Mouse (Mus musculus): Measurements from ENCODE around the gene Gm20388. TPM values are rescaled to one million over a fixed set of nuclear protein-coding genes. Genes with fewer than 3 reads are reported as not detected.
A peak's percentile ranks its signal among the peaks of the same experiment; 100 is the strongest.
"Not testable (repeated sequence)": the region's sequence is repeated elsewhere in the genome, so short reads cannot be mapped to it uniquely, and the experiment has no call there.

Gm20388 gene
- total RNA-seq, 2 experiments from 2014 or later: 2.4 to 2.6 TPM

DNA sequence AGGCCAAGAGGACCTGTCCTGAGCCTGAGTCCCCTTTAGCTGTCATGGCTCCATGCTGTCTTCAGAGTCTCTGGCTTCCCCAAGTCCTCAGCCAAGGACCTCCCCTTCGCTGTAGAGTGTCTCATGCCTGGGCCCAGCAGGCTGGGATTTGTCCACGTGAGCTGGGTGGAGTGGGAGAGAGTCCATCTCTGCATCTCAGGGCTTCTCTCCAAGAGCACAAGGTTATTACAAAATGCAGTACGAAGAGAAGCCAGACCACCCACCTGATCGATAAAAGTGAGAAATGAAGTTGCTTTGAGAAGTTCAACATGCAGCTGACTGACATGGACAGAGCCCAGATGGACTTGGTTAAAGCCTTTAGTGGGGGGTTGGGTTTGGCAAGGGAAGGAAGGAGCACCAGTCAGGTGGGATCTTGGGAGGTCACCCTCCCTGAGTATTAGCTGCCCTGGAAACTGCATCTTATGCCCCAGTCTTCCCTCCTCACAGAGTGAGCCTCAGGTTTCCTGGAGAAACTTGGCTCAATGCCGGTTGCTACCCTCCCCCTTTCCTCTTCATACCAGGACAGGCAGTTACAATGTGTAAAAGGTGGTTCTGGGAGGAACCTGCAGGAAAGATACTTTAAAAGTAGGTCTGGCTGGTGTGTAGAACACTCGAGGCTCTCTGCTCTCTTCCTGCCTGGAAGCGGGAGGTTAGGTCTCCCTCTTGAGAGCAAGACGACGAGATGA, 2705.7 kb downstream of the Gm20388 start:
- intact Hi-C loops (cut with DNase I): no loop called here
- DNase-seq (ENCODE audit: extremely low spot score in 1 of 2, low spot score in 2 of 2): no peak
- no peak overlapping the region for H3K4me3 ChIP-seq
- H3K27ac ChIP-seq: no peak overlapping the region
- TF ChIP-seq CTCF (IDR thresholded peaks at IDR 0.05): no peak

DNA sequence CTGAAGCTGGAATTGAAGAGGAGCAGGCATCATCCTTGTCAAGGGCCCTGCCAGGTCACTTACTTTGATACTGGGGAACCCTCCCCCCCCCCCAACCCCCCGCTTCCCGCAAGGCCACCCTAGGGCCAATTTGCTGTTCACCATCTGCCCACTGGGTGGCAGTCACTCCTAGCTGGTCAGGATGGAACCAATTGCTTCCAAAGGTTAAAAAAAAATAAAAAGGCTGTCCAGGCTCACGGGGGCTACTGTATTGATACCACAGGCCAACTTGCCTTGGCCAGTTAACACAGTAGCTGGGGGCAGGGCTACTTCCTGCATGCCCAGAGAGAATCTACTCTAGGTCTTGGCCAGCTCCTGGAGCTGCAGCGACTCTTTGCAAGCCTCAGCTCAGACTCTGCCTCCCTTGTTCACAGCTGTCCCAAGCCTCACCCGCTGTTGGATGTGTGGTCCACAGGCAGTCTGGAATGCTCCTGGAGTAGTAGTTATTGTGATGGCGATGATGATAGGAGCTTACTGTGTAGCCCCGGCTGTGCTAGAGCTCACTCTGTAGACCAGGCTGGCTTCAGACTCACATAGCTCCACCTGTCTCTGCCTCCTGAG, 2707.4 kb downstream of the Gm20388 start:
- no peak overlapping the region for H3K4me3 ChIP-seq
- TF ChIP-seq CTCF (IDR thresholded peaks at IDR 0.05): peak; percentile 61
- intact Hi-C loops (cut with DNase I): loop anchor here (1.0 kb wide), 1 partner anchor 212 kb away; no protein-coding TSS in a partner anchor
- no peak overlapping the region for H3K27ac ChIP-seq
- peak; percentile 67 to 76 for DNase-seq (ENCODE audit: extremely low spot score in 1 of 2, low spot score in 2 of 2)

DNA sequence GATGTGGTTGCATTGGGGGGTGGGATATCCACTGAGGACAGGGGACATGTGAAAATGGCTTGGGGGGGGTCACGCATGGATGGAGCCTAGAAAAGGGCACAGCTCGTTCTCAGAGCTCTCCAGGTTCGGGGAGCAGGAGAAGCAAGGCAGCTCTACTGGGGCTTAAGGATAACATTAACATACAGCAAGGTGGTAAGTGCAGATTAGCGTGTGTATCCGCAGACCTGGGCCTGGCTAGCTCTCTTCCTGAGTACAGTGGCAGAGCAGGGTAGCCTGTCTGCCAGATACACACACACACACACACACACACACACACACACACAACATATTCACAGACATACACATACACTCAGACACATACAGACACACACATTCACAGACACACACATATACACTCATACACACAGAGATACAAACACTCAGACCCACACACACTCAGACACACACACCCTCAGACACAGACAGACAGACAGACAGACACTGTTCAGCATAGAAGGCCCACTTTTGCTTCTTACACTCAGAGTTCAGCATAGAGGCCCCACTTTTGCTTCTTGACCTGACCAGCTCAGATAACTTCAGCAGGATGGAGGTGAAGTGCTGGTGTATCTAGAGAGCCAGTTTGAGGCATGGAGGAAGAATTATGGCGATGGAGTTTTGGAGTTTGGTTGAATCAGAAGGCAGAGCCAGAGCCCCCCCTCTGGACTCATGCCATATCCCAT, 2708.2 kb downstream of the Gm20388 start:
- TF ChIP-seq CTCF (IDR thresholded peaks at IDR 0.05): no peak
- no peak for DNase-seq (ENCODE audit: extremely low spot score in 1 of 2, low spot score in 2 of 2)

DNA sequence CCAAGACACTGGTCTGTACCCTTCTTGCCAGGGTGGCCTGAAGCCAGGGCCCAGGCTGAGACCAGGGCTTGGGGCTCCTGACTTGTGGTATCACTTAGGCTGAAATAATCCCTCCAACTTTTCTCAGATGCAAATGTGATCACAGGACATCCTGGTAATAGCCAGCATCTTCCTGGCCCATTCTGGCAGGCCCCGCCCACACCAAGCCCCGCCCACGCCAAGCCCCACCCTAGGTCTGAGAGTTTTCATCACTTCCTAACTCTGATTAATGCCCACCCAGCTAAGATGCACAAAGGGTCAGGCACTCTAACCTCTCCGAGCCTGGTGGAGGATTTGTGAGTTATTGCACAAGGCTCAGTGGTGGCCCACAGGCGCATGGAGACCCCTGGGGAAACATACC, 2709.8 kb downstream of the Gm20388 start:
- no peak overlapping the region for H3K4me3 ChIP-seq
- TF ChIP-seq CTCF (IDR thresholded peaks at IDR 0.05): no peak
- intact Hi-C loops (cut with DNase I): loop anchor here (10.0 kb wide), 1 partner anchor 574 kb away; no protein-coding TSS in a partner anchor
- no peak for DNase-seq (ENCODE audit: extremely low spot score in 1 of 2, low spot score in 2 of 2)
- no peak overlapping the region for H3K27ac ChIP-seq

More for the DNA sequence above, 2708.2 kb downstream of the Gm20388 start:
- H3K4me3 ChIP-seq: no peak overlapping the region
- H3K27ac ChIP-seq: no peak overlapping the region
- intact Hi-C loops (cut with DNase I): loop anchor here (1.0 kb wide), 1 partner anchor 211 kb away; no protein-coding TSS in a partner anchor

DNA sequence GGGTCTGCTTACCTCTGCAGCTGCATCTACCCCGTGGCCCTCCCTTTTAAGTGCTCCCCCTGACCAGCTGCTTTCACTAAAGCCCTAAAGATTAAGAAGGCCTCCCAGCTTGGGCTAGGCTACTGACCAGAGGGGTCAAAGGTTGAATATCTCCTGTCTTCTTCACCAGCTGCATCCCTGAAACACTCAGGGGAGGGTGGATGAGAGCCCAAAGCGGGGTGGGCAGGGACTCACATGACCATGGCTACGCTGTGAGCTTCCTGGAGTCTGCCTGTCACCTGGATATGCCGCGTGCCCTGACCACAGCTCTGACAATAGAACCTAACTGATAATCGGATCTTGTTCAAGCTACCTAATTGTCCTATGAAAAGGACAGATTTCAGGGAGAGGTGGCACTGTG, 2712.1 kb downstream of the Gm20388 start, which contains the start of gene Pabpn1l:
Gene Pabpn1l (minus strand): TSS at position 13 of the 400 bp plus-strand sequence.
- Histone ChIP-seq H3K27ac (no peak within 1 kb of the TSS), H3K4me3 (no peak within 1 kb of the TSS)
- intact Hi-C loops (cut with DNase I): loop anchor here (10.0 kb wide), 1 partner anchor 572 kb away; no protein-coding TSS in a partner anchor
- no peak for TF ChIP-seq CTCF (IDR thresholded peaks at IDR 0.05)
- no peak for DNase-seq (ENCODE audit: extremely low spot score in 1 of 2, low spot score in 2 of 2)

DNA sequence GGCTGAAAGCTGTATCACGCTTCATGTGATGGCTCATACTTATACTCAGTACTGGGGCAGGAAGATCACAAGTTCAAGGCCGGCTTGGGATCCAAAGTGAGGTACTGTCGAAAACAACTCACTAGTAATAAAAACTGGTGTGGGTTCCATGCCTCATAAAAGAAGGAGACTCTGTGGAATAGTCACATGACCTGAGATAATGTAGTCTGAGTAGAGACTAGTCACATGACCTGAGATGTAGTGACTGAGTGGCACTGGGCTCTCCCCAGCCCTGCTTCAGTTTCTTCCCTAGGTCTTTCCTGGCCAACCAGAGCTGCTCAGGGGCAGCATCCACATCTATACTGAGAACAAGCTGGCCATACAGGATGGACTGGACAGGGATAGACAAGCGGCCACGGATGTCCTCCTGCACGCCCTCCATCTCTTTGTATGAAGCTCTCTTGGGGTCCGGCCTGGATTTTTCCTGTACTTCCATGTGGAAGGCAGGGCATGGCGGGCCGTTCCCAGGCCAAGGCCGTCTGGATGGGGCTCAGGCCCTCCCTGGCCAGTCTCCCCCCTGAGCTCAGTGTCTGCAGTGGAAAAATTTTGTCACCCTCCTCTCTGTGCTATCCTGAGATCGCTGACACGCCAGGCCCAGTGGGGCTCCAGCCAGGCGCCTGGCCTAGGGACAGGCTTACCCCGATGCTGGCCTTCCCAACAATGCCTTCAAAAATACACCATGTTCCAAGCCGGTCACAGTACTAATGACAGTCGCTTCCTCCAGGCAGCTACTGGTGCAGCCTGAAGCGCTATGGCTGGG, 2713.4 kb downstream of the Gm20388 start:
- no peak overlapping the region for H3K27ac ChIP-seq
- intact Hi-C loops (cut with DNase I): loop anchor here (10.0 kb wide), 1 partner anchor 571 kb away; no protein-coding TSS in a partner anchor
- no peak for TF ChIP-seq CTCF (IDR thresholded peaks at IDR 0.05)
- no peak overlapping the region for H3K4me3 ChIP-seq
- DNase-seq (ENCODE audit: extremely low spot score in 1 of 2, low spot score in 2 of 2): no peak

DNA sequence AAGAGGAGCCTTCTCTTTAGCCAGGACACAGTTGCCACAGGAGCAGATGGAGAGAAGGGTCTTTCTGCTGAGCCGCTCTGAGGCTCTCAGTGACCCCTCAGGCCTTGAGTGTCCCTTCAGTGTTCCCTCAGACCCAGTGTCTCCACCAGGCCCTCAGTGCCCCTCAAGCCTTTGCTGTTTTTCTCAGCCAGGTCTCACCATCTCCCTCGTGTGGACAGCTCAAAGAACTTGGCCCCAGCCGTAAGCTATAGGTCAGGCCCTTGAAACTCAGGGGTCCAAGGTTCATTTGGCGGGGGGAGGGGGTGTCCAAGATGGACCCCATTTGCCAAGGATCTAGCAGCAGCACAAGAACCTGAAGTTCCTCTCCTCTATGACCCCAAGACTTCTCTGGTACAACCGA, 2714.0 kb downstream of the Gm20388 start:
- TF ChIP-seq CTCF (IDR thresholded peaks at IDR 0.05): no peak
- intact Hi-C loops (cut with DNase I): loop anchor here (10.0 kb wide), 1 partner anchor 570 kb away; no protein-coding TSS in a partner anchor
- DNase-seq (ENCODE audit: extremely low spot score in 1 of 2, low spot score in 2 of 2): no peak
- Histone ChIP-seq H3K4me3 (no peak overlapping the region), H3K27ac (no peak overlapping the region)

DNA sequence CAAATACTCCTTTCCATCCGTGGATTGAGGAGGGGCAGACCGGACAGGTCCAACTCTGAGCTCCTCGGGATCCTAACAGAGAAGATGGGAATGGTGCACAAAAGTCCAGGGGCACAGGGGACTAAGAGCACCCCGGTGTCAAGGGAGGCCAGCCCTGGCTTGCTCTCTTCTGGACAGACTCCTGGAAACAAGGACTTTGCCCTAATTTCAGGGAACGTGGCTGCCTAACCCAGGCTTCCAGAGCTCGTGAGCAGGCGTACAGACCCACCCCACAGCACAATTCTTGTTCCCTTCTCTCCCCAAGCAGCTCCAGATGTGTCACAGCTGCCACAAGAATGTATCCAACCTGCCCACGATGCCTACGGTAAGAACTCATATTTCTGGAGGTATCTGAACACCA, 2715.2 kb downstream of the Gm20388 start:
- TF ChIP-seq CTCF (IDR thresholded peaks at IDR 0.05): no peak
- DNase-seq (ENCODE audit: extremely low spot score in 1 of 2, low spot score in 2 of 2): no peak
- H3K4me3 ChIP-seq: no peak overlapping the region
- intact Hi-C loops (cut with DNase I): loop anchor here (10.0 kb wide), 1 partner anchor 569 kb away; no protein-coding TSS in a partner anchor
- H3K27ac ChIP-seq: no peak overlapping the region

DNA sequence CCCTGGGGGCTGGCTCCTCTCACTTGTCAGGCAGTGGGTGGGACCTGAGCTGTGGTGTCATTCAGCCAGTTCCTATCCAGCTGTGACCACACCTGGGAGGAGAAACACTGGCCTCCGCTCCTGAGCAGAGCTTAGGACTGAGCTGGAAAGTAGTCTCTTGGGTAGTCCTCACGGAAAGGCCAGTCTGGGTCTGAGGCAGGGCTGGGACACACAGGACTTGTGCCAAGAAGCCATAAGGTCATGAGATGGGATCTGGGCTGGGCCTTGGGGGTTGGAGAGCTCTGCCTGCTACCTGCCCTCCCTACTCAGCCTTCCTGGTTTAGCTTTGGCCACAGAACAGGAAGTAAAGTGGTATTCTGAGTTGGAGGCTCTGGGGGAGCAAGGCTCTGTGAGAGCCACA, 2716.3 kb downstream of the Gm20388 start:
- H3K27ac ChIP-seq: no peak overlapping the region
- intact Hi-C loops (cut with DNase I): loop anchor here (10.0 kb wide), 1 partner anchor 568 kb away; no protein-coding TSS in a partner anchor
- H3K4me3 ChIP-seq: no peak overlapping the region
- no peak for TF ChIP-seq CTCF (IDR thresholded peaks at IDR 0.05)
- no peak for DNase-seq (ENCODE audit: extremely low spot score in 1 of 2, low spot score in 2 of 2)

DNA sequence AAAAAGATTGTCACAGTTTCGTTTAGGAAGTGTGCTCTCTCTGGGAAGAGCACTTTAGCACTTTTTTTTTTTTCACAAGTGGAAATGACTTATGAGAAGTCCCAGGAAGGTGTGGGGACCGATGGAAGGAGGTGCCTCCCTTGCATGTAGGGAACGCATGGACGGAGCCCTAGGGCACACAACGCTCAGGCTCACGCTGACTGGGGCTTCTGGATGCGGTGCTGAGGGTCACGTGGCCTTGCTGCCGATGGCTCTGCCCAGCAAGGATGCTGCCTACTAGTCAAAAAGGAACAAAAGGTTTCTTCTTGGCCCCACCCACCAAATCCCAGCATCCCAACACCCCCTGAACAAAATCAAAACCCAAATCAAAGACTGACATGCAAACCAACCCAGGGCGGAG, 2718.7 kb downstream of the Gm20388 start:
- DNase-seq (ENCODE audit: extremely low spot score in 1 of 2, low spot score in 2 of 2): no peak
- intact Hi-C loops (cut with DNase I): loop anchor here (10.0 kb wide), 1 partner anchor 565 kb away; no protein-coding TSS in a partner anchor
- Histone ChIP-seq H3K27ac (no peak overlapping the region), H3K4me3 (no peak overlapping the region)
- TF ChIP-seq CTCF (IDR thresholded peaks at IDR 0.05): no peak

DNA sequence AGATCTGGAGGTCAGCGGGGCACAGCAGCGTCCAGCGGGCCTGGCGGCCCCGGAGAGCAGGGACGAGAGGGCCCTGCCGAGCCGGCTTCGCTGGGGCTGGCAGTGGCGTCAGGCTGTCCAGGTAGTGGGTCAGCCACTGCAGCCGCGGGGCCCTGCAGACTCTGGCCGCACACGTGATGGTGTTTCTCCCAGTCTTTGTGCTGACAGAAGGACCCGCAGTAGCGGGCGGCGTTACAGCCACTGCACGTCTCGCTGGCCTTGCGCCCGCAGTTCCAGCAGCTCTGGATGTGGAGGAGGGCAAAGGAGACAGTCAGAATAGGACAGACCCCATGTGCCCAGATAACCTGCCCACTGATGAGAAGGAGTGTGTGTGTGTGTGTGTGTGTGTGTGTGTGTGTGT, 2720.1 kb downstream of the Gm20388 start:
- DNase-seq (ENCODE audit: extremely low spot score in 1 of 2, low spot score in 2 of 2): no peak
- TF ChIP-seq CTCF (IDR thresholded peaks at IDR 0.05): no peak
- intact Hi-C loops (cut with DNase I): no loop called here
- H3K27ac ChIP-seq: no peak overlapping the region
- no peak overlapping the region for H3K4me3 ChIP-seq

DNA sequence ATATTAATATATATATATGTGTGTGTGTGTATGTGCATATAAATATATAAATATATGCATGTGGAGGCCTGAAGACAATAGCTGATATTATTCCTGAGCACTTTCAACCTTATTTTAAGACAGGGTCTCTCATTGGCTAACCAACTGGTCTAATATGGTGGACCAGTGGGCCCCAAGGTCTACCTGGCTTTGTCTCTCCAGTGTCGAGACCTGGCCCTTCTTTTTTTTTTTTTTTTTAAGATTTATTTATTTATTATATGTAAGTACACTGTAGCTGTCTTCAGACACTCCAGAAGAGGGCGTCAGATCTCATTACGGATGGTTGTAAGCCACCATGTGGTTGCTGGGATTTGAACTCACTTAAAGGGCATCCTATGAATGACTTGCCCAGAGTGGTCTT, 2721.5 kb downstream of the Gm20388 start:
- intact Hi-C loops (cut with DNase I); DNase-seq (ENCODE audit: extremely low spot score in 1 of 2, low spot score in 2 of 2); H3K4me3 ChIP-seq: not testable (repeated sequence)

More for the DNA sequence above, 2721.5 kb downstream of the Gm20388 start:
- H3K27ac ChIP-seq: not testable (repeated sequence)
